ENCODE assay signal across 24 mouse cellular contexts in genomic region chr13:64086036-64086435, GRCm38 (mm10). TPM values are rescaled to one million over a fixed set of nuclear protein-coding genes. Genes with fewer than 3 reads are reported as not detected.
"Had no signal": no experiment of that assay in that cellular context is flagged by ENCODE, and none has a peak within 500 bp of the region (broad histone marks: within the 10 kb centered on the region; RNA-seq: fewer than 3 reads in every experiment).

No protein-coding gene starts in this region.

- H3K9ac ChIP-seq: liver, embryonic 14.5 days; liver, postnatal 0 days; lung, embryonic 14.5 days; midbrain, embryonic 13.5 days had no signal

- H3K9me3 ChIP-seq: midbrain, embryonic 13.5 days had no signal

- H3K36me3 ChIP-seq: midbrain, embryonic 13.5 days had no signal

- H3K4me2 ChIP-seq: lung, embryonic 14.5 days; midbrain, embryonic 13.5 days had no signal

- H3K4me3 ChIP-seq: left cerebral cortex, adult 2 months; midbrain, embryonic 13.5 days had no signal

- H3K27ac ChIP-seq: left cerebral cortex, adult 2 months; liver, embryonic 14.5 days; macrophage; midbrain, embryonic 13.5 days; stomach, postnatal 0 days had no signal

- H3K27me3 ChIP-seq: midbrain, embryonic 13.5 days had no signal

- DNase-seq: layer of hippocampus, postnatal 36 days; liver, postnatal 0 days; lung, embryonic 14.5 days; right cerebral cortex, adult 18-20 months; right cerebral cortex, postnatal 14 days; right cerebral cortex, postnatal 4 days; thymus, adult 2 months; thymus, postnatal 14 days; thymus, postnatal 4 days had no signal

- ATAC-seq: intestine, postnatal 0 days; liver, postnatal 0 days; lung, postnatal 0 days; midbrain, embryonic 13.5 days had no signal

RNA-seq across cellular contexts. Expression of gene Hsd17b3, which starts 3.0 kb away (rescaled TPM):
- polyA plus RNA-seq: intestine, embryonic 14.5 days; limb, embryonic 11.5 days; limb, embryonic 14.5 days; liver, adult 2 months; liver, embryonic 14.5 days; liver, postnatal 0 days; lung, embryonic 14.5 days; lung, postnatal 0 days; macrophage; midbrain, embryonic 13.5 days; midbrain, postnatal 0 days; neural tube, embryonic 11.5 days; neural tube, embryonic 14.5 days; stomach, embryonic 14.5 days; stomach, postnatal 0 days had no signal
